Mouse (Mus musculus): ENCODE measurements at regions not wholly inside any gene's neighbourhood (a gene's known extent, or its start where the extent isn't known, plus 50 kb on each side); places are given as distances from the start of the nearest gene placed in this dataset.

DNA sequence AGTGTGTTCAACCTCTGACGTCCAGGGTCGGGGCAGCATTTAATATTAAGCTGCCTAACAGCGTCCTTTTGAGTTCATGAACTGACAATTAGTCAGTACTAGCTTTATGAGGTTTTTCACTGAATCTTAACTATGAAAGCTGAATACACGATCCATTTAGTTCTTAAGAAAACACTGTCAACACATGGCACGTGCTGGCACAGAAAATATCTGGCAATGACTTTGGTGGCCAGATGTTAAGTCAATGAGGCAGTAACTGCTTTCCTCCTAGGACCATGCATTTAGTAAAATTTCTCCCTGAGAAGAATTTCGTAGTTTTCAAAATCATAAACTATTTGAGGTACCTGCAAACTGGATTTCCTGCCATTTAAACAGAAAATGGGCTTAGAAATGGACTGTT is 191.4 kb upstream of the Sox2 start:
- DNase-seq = no peak

DNA sequence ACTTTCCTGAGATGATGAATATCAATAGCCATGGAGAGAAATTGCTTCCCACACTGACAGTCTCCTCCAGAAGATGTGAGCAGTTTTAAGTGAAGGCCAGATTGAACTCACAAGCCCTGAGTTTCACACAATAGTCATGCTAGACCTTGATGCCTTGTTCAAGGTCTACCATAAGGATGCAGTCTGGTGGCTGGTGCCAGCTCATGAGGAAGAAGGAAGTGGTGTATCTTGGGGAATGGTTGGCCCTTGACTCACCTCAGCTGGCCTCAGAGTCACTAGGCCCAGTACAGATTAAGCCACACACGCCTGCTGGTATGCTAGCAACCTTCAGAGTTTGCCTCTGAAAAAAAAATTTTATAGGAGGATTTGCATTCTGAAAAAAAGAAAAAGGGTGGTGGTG is 192.4 kb upstream of the Sox2 start:
- no peak for DNase-seq

DNA sequence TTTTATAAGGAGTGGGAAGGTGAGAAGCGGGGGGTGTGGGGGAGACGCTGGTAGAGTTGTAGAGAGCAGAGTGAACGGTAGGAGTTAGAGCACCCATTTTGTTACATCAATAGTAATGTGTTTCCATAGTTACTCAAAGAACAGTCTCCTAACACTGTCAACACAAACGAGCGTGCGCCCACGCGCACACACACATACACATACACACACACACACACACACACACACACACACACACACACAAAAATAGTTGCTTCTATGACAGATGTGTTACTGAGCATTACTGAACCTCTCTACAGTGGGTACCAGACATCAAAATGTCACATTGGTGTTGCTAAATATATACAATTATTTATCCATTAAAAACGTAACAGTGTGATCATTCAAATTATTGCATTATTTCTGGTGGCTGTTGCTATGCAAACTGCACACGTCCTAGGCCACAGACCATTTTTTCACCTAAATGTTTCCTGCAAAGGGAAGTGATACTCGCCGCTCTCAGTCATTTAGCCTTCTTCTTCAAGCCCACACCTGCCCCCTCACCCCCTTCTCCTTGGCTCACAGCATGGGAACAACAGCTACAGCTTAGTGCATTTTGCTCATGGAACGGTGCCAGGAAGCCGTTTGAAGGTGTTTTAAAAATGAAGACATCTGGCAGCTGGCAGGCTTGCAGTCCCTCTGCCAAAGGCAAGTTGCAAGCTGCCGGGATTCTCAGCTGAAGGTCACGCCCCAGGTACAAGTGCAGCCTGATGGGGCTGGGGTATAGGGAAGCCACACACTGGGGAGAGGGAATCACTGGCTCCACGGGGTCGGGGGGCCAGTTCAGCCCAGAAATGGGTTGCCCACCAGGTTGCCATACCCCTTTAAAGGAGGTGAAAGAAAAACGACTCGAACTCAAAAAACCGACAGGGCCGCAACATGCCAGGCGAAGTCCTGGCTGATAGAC is 193.4 kb upstream of the Sox2 start:
- peak; percentile 59 for DNase-seq

DNA sequence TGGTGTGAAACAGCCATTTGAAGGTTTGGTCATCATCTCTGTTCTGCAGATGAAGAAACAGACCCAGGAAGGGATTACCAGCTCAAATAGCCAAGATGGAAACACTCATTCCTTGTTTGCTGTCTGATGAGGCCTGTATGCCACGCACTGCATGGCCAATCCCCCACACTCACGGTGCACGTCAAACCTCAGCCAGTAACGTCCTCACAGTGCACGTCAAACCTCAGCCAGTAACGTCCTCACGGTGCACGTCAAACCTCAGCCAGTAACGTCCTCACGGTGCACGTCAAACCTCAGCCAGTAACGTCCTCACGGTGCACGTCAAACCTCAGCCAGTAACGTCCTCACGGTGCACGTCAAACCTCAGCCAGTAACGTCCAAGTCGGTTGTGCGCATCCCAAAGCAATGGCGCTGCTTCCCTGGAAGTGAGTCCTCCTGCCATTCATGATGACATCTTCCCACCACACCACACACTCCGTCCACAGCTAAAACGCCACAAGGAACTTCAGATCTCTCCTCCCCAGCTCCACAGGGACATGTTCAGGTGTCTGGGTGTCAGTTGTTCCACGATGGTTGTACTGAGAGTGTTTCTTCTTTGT is 196.1 kb upstream of the Sox2 start:
- DNase-seq = no peak

DNA sequence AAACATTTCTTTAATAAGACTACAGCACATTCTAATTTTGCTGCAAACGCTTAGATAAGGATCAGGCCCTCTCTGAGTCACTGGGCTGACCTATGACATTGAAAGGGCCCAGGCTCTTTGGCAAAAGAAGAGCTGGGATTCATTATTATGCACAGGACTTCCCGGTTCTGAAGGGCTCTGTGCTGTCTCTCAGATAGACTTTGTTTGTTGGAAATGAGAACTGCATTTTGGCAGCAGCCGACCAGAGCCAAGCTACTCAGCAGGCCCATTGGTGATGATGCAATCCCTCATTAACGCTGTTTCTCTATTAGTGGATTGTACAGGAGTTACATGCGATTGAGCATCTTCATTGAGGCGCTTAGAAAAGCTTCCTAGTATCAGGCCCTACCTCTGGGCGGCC is 204.9 kb upstream of the Sox2 start:
- DNase-seq = no peak

DNA sequence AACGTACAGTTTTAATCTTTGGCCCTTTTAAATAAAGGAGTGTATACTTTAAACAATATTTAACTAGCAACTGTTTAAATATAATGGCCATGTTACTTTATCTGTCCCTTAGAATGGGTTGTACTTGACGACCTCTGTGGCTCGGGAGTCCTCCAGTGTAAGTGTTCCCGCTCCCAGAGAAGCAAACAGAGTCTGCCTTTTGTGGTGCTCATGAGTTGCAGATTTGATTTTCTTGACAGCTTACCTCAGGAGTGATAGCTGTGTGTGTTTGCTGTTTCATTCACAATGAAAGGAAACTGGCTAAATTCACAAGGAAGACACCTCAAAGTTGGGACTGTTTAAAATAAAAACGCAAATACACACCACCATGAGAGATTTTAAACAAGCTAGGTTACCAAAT is 205.4 kb upstream of the Sox2 start:
- no peak for DNase-seq

DNA sequence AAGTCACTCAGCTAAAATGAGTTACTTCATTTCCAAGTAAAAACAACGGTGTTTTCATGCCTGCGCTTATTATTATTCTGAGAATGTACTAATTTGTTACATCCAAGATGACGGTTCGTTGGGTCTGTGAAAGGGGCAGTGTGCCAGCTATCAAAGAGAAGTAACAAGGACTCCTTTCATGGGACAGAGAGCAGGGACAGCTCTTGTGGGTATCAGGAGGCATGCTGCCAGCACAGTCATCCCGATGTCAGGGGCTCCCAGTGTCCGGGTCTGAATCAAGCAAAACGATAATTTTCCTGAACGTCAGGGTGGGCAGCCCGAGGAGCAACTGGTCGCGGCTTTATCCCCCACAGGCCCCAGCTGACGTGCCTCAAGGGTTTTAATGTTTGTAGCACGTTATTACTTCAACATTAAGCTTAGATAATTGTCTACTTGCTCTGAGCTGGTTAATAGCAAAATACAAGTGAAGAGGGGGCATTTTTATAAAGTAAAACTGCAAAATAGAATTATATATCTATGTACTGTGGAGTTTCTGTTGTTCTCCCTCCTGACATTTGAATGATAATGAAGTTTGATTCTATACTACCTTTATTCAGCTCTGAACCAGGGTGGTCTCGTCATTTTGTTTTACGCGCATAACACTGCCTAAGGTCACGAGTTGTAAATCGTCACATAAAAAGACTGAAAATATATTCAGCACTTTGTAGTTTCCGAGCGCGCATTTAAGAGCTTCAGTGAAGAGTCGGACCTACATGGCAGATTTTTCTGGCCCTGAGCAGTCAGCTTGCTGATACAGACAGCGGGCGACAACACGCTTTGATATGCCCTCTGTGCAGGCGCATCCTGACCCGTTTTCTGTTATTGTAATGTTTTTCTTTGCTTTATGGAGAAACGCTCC is 206.2 kb upstream of the Sox2 start:
- no peak for DNase-seq

DNA sequence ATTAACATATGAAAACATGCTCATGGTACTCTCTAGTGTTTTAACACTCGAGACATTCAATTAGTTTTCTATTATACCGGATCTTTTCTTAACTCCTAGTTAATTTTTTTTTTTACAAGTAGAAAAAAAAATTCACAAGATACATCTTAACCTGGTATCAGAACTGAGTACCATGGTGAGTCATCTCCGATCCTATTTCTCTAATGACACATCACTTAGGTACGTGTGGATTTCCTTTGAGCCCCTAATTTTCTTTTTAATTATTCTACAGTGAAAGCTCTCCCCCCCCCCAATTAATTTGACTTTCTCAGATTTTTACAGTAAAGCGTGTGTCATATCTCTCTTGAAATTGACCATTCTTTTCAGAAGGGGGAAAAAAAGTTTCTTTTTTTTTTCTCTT is 206.9 kb upstream of the Sox2 start:
- DNase-seq = no peak

DNA sequence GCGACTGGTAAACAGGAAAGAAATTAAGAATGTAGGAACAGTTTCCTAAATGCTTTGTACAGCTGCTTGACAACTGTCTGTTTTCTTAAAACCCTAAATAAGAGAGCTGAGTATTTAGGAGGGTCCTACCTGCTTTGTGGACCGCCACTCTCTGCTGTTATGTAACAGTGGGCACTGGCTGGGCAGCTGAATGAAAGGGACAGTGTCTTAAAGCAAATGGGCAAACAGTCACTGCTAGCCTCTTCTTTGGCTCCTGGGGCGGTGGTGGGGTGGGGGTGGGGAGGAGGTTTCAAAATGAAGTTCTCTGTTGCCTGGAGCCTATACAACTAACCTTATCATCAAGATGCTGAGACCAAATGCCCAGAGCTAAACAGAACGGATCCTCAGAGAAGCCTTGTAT is 208.4 kb upstream of the Sox2 start:
- no peak for DNase-seq

DNA sequence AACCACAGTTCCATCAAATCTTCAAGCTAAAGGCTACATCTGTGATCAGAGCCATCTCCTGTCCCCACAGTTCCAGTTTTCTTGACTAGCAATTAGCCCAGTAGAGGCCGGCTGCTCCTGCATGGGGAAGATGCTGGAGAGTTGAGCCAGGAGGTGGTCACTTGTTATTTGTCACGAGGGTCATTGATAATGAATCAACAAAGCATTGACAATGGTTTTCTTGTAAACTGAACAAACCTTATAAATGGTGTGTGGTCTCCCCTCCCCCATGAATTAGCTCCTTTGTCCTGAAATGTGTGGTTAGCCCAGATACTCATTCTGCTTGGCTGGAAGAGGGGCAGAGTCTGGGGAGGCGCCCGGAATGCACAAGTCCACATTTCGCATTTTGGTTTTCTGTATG is 208.9 kb upstream of the Sox2 start:
- no peak for DNase-seq

DNA sequence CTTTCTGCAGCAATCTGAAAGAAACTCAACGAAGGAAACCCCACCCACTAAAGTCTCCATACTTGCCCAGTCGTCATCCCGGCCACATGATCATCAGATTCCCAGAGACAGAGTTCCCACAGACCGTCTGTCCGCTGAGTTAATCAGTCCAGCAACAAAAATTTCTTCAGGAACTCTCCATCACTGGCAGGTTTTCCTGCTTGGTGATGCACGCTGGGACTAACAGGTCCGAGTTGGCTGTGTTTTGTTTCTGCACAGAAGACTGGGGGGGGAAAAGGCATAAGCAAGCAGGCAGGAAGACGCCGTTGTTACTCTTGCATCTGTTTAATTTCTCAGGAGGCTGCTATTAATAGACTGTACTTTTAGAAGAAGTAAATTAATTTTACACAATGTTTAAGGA is 215.3 kb upstream of the Sox2 start:
- no peak for DNase-seq

DNA sequence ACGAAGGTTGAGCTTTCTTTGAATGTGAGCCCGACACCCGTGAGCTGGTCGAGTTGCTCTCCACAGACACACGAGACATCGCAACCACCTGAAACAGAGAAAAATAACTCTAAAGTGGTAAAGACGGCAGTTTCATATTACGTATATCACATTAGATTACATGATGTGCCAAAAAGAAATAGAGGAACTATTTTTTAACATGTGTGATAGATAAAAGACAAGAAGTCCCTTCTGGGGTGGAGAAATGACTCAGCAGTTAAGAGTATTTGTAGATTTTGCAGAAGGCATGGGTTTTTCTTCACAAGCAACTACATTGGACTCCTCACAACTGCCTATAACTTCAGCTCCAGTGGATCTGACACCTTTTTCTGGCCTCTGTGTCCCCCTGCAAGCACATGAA is 222.2 kb upstream of the Sox2 start:
- DNase-seq = no peak

DNA sequence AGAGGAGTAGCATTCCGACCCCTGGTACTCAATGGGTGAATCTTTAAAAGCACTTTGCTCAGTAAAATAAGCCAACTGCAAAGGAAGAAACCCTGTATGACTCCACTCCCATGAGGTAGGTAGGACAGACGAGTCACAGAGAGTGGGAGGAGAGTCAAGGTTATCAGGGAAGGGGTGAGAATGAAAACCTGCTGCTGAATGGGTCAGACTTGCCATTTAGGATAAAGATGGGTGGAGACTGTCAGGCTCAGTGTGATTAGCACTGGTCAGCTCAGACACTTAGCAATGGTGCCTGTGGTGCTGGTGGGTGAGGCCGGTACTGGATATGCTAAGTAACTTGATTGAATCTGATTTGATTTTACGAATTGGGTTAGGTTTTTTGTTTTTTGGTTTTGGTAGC is 222.7 kb upstream of the Sox2 start:
- no peak for DNase-seq

DNA sequence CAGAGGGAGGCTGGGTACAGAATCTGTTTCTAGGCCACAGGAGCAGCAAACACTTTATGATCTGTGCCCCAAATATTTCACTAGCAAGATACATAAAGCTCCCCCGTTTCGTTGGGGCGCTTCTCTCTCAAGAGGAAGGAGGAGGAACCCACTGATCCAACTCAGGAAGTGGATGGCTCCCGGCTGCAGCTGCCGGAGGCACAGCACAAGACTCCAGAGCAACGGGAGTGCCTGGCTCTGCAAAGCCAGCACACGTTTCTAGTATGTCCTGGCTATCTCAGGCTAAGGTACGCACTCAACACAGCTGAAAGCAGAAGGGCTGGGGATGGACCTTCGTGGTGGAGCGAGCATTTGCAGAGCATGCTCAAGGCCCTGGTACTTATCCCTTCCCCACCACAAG is 223.2 kb upstream of the Sox2 start:
- DNase-seq = no peak

DNA sequence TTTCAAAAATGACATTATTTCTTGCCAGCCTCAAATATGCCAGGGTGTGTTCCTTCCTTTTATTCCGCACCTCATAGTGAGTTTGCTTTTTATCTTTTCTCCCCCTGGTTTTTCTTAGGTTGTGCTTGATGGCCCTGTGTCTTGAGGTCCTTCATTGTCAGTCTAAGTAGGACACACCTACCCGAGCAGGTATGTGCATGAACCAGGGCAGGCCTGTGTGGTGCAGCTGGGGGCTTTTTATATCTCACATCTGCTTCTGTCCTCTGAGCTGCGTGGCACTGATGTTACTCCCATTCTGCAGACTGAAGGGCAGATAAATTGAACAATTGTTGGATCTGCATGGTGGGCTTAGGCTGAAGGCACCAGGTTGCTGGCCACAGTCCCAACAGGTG is 238.3 kb upstream of the Sox2 start:
- no peak for DNase-seq

DNA sequence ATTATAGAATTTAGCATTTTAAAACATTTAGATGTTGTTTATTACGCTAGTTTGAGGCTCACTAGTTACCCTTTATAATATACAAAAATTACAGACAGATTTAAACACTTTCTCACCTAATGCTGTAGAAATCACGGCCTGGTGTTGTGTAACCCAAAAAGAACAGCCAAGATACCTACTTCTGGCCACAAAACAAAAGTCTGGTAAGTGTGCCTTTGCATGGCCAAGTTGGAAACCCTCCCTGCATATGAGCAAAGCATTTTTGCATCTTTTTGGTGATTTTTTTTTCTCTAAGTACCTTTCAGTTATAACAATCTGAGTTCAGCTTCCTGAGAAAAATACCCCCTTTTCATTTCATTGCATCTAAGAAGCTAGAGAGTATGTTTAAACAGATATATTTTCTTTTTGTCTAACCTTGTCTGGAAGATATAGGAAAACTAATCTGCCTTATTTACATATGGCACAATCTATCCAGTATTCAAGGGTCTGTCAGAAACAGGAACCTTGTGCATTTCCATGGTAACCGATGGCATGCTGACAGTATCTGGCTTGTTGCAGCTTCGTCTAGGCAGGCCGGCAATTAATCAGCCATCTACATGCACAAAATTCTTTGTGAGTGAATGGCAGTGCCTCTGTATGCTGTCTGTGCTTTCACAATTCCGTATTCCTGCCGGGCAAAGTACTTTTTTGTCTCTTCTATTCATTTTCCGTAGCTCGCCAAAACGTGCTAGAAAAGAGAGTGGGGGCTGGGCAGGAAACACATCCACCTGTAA is 238.9 kb upstream of the Sox2 start:
- DNase-seq = no peak

DNA sequence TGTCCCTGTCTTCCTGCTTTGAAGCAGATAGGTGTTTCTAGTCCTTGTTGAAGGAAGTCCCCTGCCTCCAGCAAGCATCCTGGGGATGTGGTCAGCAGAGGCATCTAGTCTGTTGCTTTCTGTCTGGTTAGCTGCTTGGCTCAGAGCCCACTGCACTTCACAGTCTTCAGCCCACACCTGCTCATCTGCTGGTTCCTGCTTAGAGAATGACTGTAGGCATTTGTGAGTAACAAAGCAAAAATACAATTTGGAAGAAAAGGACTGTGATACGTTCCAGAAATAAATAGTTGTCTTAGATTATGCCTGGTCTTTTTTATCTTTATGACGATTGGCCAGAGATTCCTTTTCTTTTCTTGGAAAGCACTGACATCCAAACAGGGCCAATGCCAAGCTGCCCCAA is 246.6 kb upstream of the Sox2 start:
- no peak for DNase-seq

DNA sequence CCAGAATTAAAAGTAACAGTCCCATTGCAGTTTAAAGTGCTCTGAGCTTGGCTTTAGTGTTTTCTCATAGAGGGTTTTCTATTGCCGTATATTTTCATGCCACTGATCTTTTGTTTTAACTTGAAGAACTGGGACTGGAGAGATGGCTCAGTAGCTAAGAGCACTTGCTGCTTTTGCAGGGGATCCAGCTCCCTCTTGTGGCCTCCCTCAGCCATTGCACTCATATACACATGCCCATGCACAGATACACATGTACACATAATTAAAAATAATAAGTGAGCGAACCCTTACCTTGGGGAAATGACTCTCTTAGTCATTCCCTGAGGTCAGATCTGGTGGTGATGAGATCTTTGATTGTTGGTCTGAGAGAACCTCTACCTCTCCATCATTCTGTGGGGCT is 258.9 kb upstream of the Sox2 start:
- no peak for DNase-seq

DNA sequence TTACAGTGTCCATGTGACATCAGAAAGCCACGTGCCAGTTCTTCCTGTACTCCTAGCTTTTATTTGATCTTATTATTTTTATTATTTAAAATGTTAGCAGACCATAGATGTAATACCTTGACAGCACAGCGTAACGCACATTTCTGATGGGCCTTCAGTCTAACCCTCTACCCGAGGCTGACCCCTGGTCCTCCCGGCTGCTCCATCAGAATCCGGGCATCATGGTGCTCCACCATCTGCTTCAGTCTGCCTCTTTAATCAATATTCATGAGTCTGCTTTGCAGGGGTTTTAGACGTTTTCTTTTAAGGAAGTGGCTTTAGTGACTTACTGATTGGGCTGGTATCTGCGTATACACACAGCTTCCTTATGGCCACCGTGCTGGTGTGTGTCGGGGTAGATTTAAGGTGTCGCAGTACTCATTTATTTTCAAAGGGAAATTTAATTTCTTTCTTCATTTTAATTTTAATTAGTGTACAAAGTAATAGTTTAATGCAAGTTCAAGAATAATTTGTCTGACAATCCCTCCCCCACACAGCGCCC is 265.2 kb upstream of the Sox2 start:
- DNase-seq = no peak

DNA sequence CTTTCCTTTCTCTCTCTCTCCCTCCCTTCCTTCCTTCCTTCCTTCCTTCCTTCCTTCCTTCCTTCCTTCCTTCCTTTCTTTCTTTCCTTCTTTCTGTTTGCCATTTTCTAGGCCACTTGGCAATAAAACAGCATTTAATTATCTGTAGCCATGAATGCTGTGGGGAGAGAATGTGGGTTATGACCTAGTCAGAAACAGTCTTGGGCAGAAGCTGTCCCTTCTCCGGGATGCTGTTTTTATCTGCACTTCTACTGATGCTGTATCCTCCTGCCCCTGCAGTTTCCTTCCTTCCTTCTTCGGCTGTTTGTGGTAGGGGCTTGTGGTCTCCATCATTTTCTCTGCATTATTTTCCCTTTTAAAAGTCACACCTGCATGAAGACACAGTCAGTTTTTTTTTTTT is 272.3 kb upstream of the Sox2 start:
- DNase-seq = no peak

DNA sequence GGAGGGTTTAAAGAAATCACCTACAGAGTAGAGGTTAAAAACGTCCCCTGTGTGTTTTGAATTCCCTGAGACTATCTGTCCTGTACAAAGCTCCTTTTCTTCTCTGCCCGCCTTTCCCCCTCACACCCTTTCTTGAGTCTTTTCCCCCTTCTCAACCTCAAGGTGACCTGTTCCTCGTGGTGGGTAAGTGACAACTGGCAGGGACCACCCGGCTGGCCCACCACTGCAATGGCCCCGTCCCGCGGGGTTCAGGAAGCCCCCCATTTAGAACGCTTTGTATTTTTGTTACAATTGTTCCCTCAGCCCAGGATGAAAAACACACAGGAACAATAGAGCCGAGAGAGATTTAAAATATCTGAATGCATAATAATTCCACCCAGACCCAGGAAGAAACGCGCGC is 272.9 kb upstream of the Sox2 start:
- no peak for DNase-seq

DNA sequence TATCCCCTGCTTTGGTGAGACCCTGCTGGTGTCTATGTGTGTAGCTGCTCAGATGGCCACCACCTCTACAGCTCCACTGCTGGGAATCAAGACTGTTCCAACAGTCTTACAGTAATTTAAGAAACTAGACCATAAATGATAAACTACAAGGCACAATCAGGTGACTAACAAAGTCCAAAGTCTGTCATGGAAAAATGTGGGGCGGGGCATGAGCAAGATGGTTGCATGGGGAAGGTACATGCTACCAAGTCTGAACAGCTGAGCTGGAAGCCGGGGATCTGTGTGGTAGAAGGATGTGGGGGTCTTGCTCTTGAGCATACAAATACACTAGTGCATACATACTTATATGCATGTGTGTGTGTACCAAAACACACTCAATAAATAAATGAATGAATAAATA is 278.8 kb upstream of the Sox2 start:
- no peak for DNase-seq

DNA sequence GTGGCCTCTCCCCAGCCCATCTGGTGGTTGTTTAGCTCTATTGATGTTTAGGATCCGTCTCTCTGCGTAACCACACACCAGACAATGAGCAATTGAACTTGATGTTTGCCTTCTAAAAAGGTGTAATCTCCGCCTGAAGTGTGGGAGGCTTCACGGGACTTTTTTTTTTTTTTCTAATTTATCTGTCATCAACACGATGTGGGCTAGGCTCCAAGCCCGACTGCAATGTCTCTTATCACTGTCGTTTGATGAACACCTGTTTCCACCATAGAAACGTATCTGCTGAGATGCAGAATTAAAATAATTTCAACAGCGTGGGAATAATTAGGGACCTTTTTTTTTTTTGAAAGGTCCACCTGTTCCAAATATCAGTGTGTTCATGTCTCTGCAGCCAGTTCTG is 257.0 kb upstream of the Dnajc19 start:
- no peak for DNase-seq

All from lung, postnatal 14 days (tissue).